Mouse (Mus musculus) hindbrain, embryonic 11.5 days (tissue): ENCODE measurements around the gene Grik5. TPM values are rescaled to one million over a fixed set of nuclear protein-coding genes. Genes with fewer than 3 reads are reported as not detected.
A peak's percentile ranks its signal among the peaks of the same experiment; 100 is the strongest.

Source experiments
- ATAC-seq: fragments of 200-750 bp; cut with Nextera tagmentation; 2 replicates; pipeline ENCODE4 v1.8.0; 2017; ENCODE audit warnings: mild to moderate bottlenecking, moderate TSS enrichment, moderate library complexity; ENCODE audit not compliant: low FRiP score
- DNase-seq: peaks from one replicate; pipeline ENCODE4 v3.0.0-alpha.2; 2015; ENCODE audit warnings: low spot score
- H3K27ac ChIP-seq: fragments of 300-500 bp; sonication (generic); 2 replicates; pipeline ENCODE4 v1.5.1; 2014; ENCODE audit warnings: mild to moderate bottlenecking, low read depth, low read length
- H3K27me3 ChIP-seq: fragments of 300-500 bp; sonication (generic); 2 replicates; pipeline ENCODE4 v1.6.1; 2014; ENCODE audit warnings: mild to moderate bottlenecking, low read length, moderate library complexity, mixed read lengths; ENCODE audit not compliant: control insufficient read depth, insufficient read depth
- H3K36me3 ChIP-seq: fragments of 300-500 bp; sonication (generic); 2 replicates; pipeline ENCODE4 v1.6.1; 2014; ENCODE audit warnings: mild to moderate bottlenecking, low read length, moderate library complexity, mixed read lengths; ENCODE audit not compliant: control insufficient read depth, insufficient read depth
- H3K4me1 ChIP-seq: fragments of 300-500 bp; sonication (generic); replicated peaks from 2 replicates; pipeline ENCODE4 v1.6.1; 2014; ENCODE audit warnings: low read length, mixed read lengths; ENCODE audit not compliant: control insufficient read depth, insufficient read depth
- H3K4me2 ChIP-seq: fragments of 300-500 bp; sonication (generic); replicated peaks from 2 replicates; pipeline ENCODE4 v1.6.1; 2014; ENCODE audit warnings: mild to moderate bottlenecking, low read depth, low read length
- H3K4me3 ChIP-seq: fragments of 300-500 bp; sonication (generic); 2 replicates; pipeline ENCODE4 v1.5.1; 2014; ENCODE audit warnings: low read depth, low read length
- H3K9ac ChIP-seq: fragments of 300-500 bp; sonication (generic); 2 replicates; pipeline ENCODE4 v1.6.1; 2014; ENCODE audit warnings: low read depth, low read length
- H3K9me3 ChIP-seq: fragments of 300-500 bp; sonication (generic); 2 replicates; pipeline ENCODE4 v1.6.1; 2016; ENCODE audit warnings: low read length; ENCODE audit not compliant: control insufficient read depth
- WGBS: fragments of 180-500 bp; shearing (Covaris S2); extraction: QIAGEN DNeasy Blood & Tissue Kit; methylation state at CpG from one replicate; pipeline ENCODE4 v1.1.7; 2014; 5-methylcytosine and 5-hydroxymethylcytosine counted together
- polyA plus RNA-seq: library from polyadenylated mRNA; unstranded; fragments of >200 nt; fragmentation: Nextera tagmentation; extraction: Ambion mirVana; gene quantifications from 2 replicates; pipeline ENCODE4 v1.2.1, GENCODE M21; 2014

The Grik5 gene
- polyA plus RNA-seq, 1 experiment from 2014 or later = 14.4 TPM

GRCm38 (mm10) chr7:25035916-25036315 lies 36.2 kb downstream of the Grik5 start:
- 57% methylated on average over 7 of the region's 7 CpGs for WGBS
- DNase-seq (peak; percentile 88), ATAC-seq (no peak)
- Histone ChIP-seq H3K27me3 (no peaks in the 10 kb centered on the region), H3K4me1 (no peaks in the 10 kb centered on the region), H3K4me3 (no peak overlapping the region), H3K4me2 (no peak overlapping the region), H3K36me3 (peaks cover 13% of the 10 kb centered on the region; the same call in 1 of the 2 replicates), H3K9me3 (no peaks in the 10 kb centered on the region), H3K9ac (no peak overlapping the region), H3K27ac (no peak overlapping the region)

GRCm38 (mm10) chr7:25034796-25035195 lies 37.4 kb downstream of the Grik5 start:
- Histone ChIP-seq H3K27me3 (no peaks in the 10 kb centered on the region), H3K9ac (no peak overlapping the region), H3K4me2 (no peak overlapping the region), H3K4me1 (no peaks in the 10 kb centered on the region), H3K36me3 (peaks cover 13% of the 10 kb centered on the region; the same call in 1 of the 2 replicates), H3K4me3 (no peak overlapping the region), H3K9me3 (no peaks in the 10 kb centered on the region), H3K27ac (no peak overlapping the region)
- WGBS = 93% methylated on average over 4 of the region's 4 CpGs
- DNase-seq = no peak
- no peak for ATAC-seq

- Histone ChIP-seq H3K36me3 (peaks cover 7% of the 10 kb centered on the region; the same call in 1 of the 2 replicates), H3K4me3 (no peak overlapping the region), H3K9me3 (no peaks in the 10 kb centered on the region), H3K27me3 (no peaks in the 10 kb centered on the region), H3K9ac (no peak overlapping the region), H3K4me2 (no peak overlapping the region), H3K4me1 (no peaks in the 10 kb centered on the region), H3K27ac (no peak overlapping the region)
- DNase-seq (no peak), ATAC-seq (no peak)
- WGBS = 69% methylated on average over 3 of the region's 3 CpGs
These were observed 40.6 kb downstream of the Grik5 start for GRCm38 (mm10) chr7:25031528-25031927.

- Histone ChIP-seq H3K27me3 (no peaks in the 10 kb centered on the region), H3K4me1 (no peaks in the 10 kb centered on the region), H3K9ac (no peak overlapping the region), H3K36me3 (peaks cover 7% of the 10 kb centered on the region; the same call in 1 of the 2 replicates), H3K4me3 (no peak overlapping the region), H3K27ac (no peak overlapping the region), H3K4me2 (no peak overlapping the region), H3K9me3 (no peaks in the 10 kb centered on the region)
- ATAC-seq (peak; percentile 35; the same call in 1 of the 2 replicates), DNase-seq (peak; percentile 94)
- 49% methylated on average over 5 of the region's 5 CpGs for WGBS
These were observed 42.0 kb downstream of the Grik5 start for GRCm38 (mm10) chr7:25030032-25030753.

- 56% methylated on average over 7 of the region's 7 CpGs for WGBS
- no peak for DNase-seq
- no peak for ATAC-seq
- Histone ChIP-seq H3K9ac (no peak overlapping the region), H3K36me3 (no peaks in the 10 kb centered on the region; the same call in 1 of the 2 replicates), H3K4me3 (no peak overlapping the region), H3K27ac (no peak overlapping the region), H3K9me3 (no peaks in the 10 kb centered on the region), H3K27me3 (no peaks in the 10 kb centered on the region), H3K4me1 (no peaks in the 10 kb centered on the region), H3K4me2 (no peak overlapping the region)
These were observed 45.7 kb downstream of the Grik5 start for GRCm38 (mm10) chr7:25026452-25026851.

GRCm38 (mm10) chr7:25025855-25026439 lies 46.2 kb downstream of the Grik5 start:
- Histone ChIP-seq H3K27me3 (no peaks in the 10 kb centered on the region), H3K9ac (no peak overlapping the region), H3K4me1 (no peaks in the 10 kb centered on the region), H3K4me2 (no peak overlapping the region), H3K4me3 (no peak overlapping the region), H3K27ac (no peak overlapping the region), H3K9me3 (no peaks in the 10 kb centered on the region), H3K36me3 (no peaks in the 10 kb centered on the region; the same call in 1 of the 2 replicates)
- peak; percentile 39 for DNase-seq
- no peak for ATAC-seq
- WGBS = 58% methylated on average over 10 of the region's 10 CpGs

GRCm38 (mm10) chr7:25011592-25011991 lies 60.6 kb downstream of the Grik5 start:
- no peak overlapping the region for H3K27ac ChIP-seq
- H3K9ac ChIP-seq = no peak overlapping the region
- H3K4me1 ChIP-seq = peaks cover 11% of the 10 kb centered on the region; the same call in 1 of the 2 replicates
- ATAC-seq = no peak
- no peak overlapping the region for H3K4me3 ChIP-seq
- 0 out of 2 replicates have a peak, but pooled peaks cover 2% of the 10 kb centered on the region for H3K36me3 ChIP-seq
- H3K9me3 ChIP-seq = no peaks in the 10 kb centered on the region
- no peak for DNase-seq
- H3K4me2 ChIP-seq = no peak overlapping the region
- peaks cover 39% of the 10 kb centered on the region for H3K27me3 ChIP-seq
- WGBS = 61% methylated on average over 7 of the region's 7 CpGs

- under 1% methylated on average over 73 of the region's 97 CpGs for WGBS
- peak overlapping the region; percentile 32 for H3K4me3 ChIP-seq
- peak overlapping the region; percentile 90 for H3K27ac ChIP-seq
- H3K9ac ChIP-seq = 0 out of 2 replicates have a peak overlapping the region, but pooled peaks have one; percentile 36
- DNase-seq (peak; percentile 80), ATAC-seq (peak; percentile 38; the same call in 1 of the 2 replicates)
- 0 out of 2 replicates have a peak, but pooled peaks cover 2% of the 10 kb centered on the region for H3K36me3 ChIP-seq
- peak overlapping the region; percentile 68 for H3K4me2 ChIP-seq
- no peaks in the 10 kb centered on the region for H3K9me3 ChIP-seq
- H3K27me3 ChIP-seq = peaks cover 44% of the 10 kb centered on the region
- peaks cover 16% of the 10 kb centered on the region; the same call in 1 of the 2 replicates for H3K4me1 ChIP-seq
These were observed 61.8 kb downstream of the Grik5 start for GRCm38 (mm10) chr7:25010090-25010913.
